Mouse (Mus musculus) forebrain, embryonic 14.5 days (tissue): ENCODE measurements around the gene Kdm6b. TPM values are rescaled to one million over a fixed set of nuclear protein-coding genes. Genes with fewer than 3 reads are reported as not detected.
"Not testable (repeated sequence)": the region's sequence is repeated elsewhere in the genome, so short reads cannot be mapped to it uniquely, and the experiment has no call there.

Experiments used
- ATAC-seq: fragments of 200-750 bp; cut with Nextera tagmentation; 2 replicates; pipeline ENCODE4 v1.8.0; 2017; ENCODE audit warnings: mild to moderate bottlenecking, moderate library complexity
- DNase-seq: peaks from one replicate; pipeline ENCODE4 v3.0.0-alpha.2; 2015; ENCODE audit warnings: low spot score
- H3K27ac ChIP-seq: fragments of 300-500 bp; sonication (generic); 2 replicates; pipeline ENCODE4 v1.5.1; 2014; ENCODE audit warnings: low read depth, mild to moderate bottlenecking, control low read depth, low read length, moderate library complexity
- H3K27me3 ChIP-seq: fragments of 300-500 bp; sonication (generic); replicated peaks from 2 replicates; pipeline ENCODE4 v1.6.1; 2014; ENCODE audit warnings: low read length, control low read depth, mixed read lengths; ENCODE audit not compliant: control insufficient read depth, insufficient read depth
- H3K36me3 ChIP-seq: fragments of 300-500 bp; sonication (generic); 2 replicates; pipeline ENCODE4 v1.6.1; 2014; ENCODE audit warnings: low read length, control low read depth; ENCODE audit not compliant: control insufficient read depth, insufficient read depth
- H3K4me1 ChIP-seq: fragments of 300-500 bp; sonication (generic); 2 replicates; pipeline ENCODE4 v1.6.1; 2014; ENCODE audit warnings: antibody characterized with exemption, low read length, control low read depth; ENCODE audit not compliant: control insufficient read depth, insufficient read depth
- H3K4me2 ChIP-seq: fragments of 300-500 bp; sonication (generic); 2 replicates; pipeline ENCODE4 v1.6.1; 2014; ENCODE audit warnings: mild to moderate bottlenecking, control low read depth, low read length
- H3K4me3 ChIP-seq: fragments of 300-500 bp; sonication (generic); 2 replicates; pipeline ENCODE4 v1.5.1; 2014; ENCODE audit warnings: low read depth, low read length, control low read depth
- H3K9ac ChIP-seq: fragments of 300-500 bp; sonication (generic); 2 replicates; pipeline ENCODE4 v1.6.1; 2014; ENCODE audit warnings: mild to moderate bottlenecking, low read length, control low read depth, moderate library complexity
- H3K9me3 ChIP-seq: fragments of 300-500 bp; sonication (generic); replicated peaks from 2 replicates; pipeline ENCODE4 v1.6.1; 2016; ENCODE audit warnings: low read length, control low read depth, mixed read lengths; ENCODE audit not compliant: control insufficient read depth
- WGBS: fragments of 180-500 bp; shearing (Covaris S2); extraction: QIAGEN DNeasy Blood & Tissue Kit; methylation state at CpG from one replicate; pipeline ENCODE4 v1.1.7; 2014; 5-methylcytosine and 5-hydroxymethylcytosine counted together
- polyA plus RNA-seq: library from polyadenylated mRNA; unstranded; fragments of >200 nt; fragmentation: Nextera tagmentation; extraction: Ambion mirVana; gene quantifications from 2 replicates; pipeline ENCODE4 v1.2.1, GENCODE M21; 2014

Kdm6b gene
- polyA plus RNA-seq, 1 experiment from 2014 or later, result 28.7 TPM

- H3K27ac ChIP-seq, result no peak overlapping the region
These were observed 15.9 kb downstream of the Kdm6b start for GRCm38 (mm10) chr11:69397581-69398057.

DNA sequence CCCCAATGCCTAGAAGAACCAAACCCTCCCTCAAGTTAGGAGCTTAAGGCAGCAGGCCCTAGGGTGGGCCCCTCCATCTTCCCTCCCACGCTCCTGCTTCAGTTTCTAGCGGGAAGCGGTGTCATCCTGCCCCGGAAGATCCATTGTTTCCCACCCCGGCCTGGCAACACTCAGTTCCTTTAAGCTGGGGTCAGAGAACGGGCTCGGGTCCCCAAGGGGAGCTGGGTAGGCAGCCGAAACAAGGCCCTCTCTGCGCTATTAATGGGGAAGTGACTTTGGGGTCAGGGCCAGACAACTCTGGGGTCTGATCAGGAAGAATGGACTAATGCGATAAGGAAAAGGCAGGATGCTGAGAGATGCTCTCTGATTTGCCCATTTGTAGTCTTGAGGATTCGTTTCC, 16.7 kb downstream of the Kdm6b start:
- Histone ChIP-seq H3K4me1 (peaks cover 11% of the 10 kb centered on the region), H3K36me3 (peaks cover 37% of the 10 kb centered on the region), H3K9me3 (no peaks in the 10 kb centered on the region), H3K4me2 (peak overlapping the region; percentile 57), H3K27me3 (0 out of 2 replicates have a peak, but pooled peaks cover 4% of the 10 kb centered on the region), H3K9ac (peak overlapping the region; percentile 73), H3K27ac (no peak overlapping the region), H3K4me3 (peak overlapping the region; percentile 55; the same call in 1 of the 2 replicates)
- WGBS, result 31% methylated on average over 11 of the region's 11 CpGs
- DNase-seq (no peak), ATAC-seq (no peak)

More at GRCm38 (mm10) chr11:69397581-69398057, 15.9 kb downstream of the Kdm6b start:
- WGBS, result 8% methylated on average over 24 of the region's 24 CpGs
- H3K27me3 ChIP-seq, result 0 out of 2 replicates have a peak, but pooled peaks cover 4% of the 10 kb centered on the region
- H3K4me2 ChIP-seq, result 0 out of 2 replicates have a peak overlapping the region, but pooled peaks have one; percentile 19
- peaks cover 45% of the 10 kb centered on the region for H3K36me3 ChIP-seq
- DNase-seq (no peak), ATAC-seq (no peak)
- H3K4me1 ChIP-seq, result peaks cover 11% of the 10 kb centered on the region
- peak overlapping the region; percentile 49 for H3K9ac ChIP-seq
- no peaks in the 10 kb centered on the region for H3K9me3 ChIP-seq
- H3K4me3 ChIP-seq, result 0 out of 2 replicates have a peak overlapping the region, but pooled peaks have one; percentile 15

- Histone ChIP-seq H3K4me2 (peak overlapping the region; percentile 73), H3K9ac (peak overlapping the region; percentile 73), H3K27me3 (0 out of 2 replicates have a peak, but pooled peaks cover 4% of the 10 kb centered on the region), H3K4me1 (peaks cover 11% of the 10 kb centered on the region), H3K36me3 (peaks cover 27% of the 10 kb centered on the region), H3K9me3 (no peaks in the 10 kb centered on the region), H3K27ac (peak overlapping the region; percentile 92), H3K4me3 (peak overlapping the region; percentile 55)
- ATAC-seq (peak; percentile 93), DNase-seq (peak; percentile 100)
- WGBS, result 1% methylated on average over 42 of the region's 48 CpGs
These were observed 17.7 kb downstream of the Kdm6b start for GRCm38 (mm10) chr11:69395634-69396373.

GRCm38 (mm10) chr11:69395235-69395633, 18.2 kb downstream of the Kdm6b start, which contains the start of the genes Naa38 and Cyb5d1:
TSS of gene Naa38 (plus strand) at chr11:69395487.
TSS of gene Cyb5d1 (minus strand) at chr11:69395631.
- Histone ChIP-seq H3K4me1 (peaks cover 11% of the 10 kb centered on the region), H3K36me3 (peaks cover 22% of the 10 kb centered on the region), H3K4me3 (peak within 1 kb of the TSS; percentile 55), H3K27ac (peak within 1 kb of the TSS; percentile 92), H3K9ac (peak within 1 kb of the TSS; percentile 73), H3K4me2 (peak within 1 kb of the TSS; percentile 73)
- H3K9me3 ChIP-seq, H3K27me3 ChIP-seq: not testable (repeated sequence)
- DNase-seq (peak; percentile 95), ATAC-seq (peak; percentile 81)
- under 1% methylated on average over 20 of the region's 24 CpGs for WGBS

DNA sequence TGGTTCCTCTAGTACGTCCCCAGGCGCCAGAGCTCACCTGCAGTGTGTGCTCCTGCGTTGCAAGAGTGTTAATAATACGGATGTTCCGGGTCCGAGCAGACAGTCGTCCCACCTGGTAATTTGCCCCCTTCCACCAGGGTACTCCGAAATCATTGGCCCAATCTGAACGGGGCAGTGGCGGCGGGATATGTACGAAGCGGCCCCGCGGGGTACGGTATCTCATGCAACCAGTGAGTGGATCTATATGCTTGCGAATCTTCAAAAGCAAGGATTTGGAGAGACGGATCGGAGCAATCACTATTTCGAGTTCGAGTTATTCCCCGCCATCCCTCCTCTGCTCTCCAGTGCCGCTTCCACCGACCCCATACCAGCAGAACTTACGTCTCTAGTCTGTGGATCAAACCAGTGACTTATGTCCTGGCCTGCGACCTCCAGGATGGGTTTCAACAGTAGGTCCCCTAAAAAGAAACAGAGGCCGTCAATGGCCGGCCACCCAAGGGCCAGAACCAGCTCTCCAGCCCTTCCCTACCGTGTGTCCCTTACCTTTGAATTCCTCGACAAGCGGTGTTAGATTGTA, 18.8 kb downstream of the Kdm6b start:
- H3K9ac ChIP-seq, result peak overlapping the region; percentile 73
- H3K36me3 ChIP-seq, result peaks cover 16% of the 10 kb centered on the region
- H3K9me3 ChIP-seq, DNase-seq, ATAC-seq, H3K27me3 ChIP-seq, H3K27ac ChIP-seq: not testable (repeated sequence)
- peaks cover 11% of the 10 kb centered on the region for H3K4me1 ChIP-seq
- H3K4me3 ChIP-seq, result peak overlapping the region; percentile 55
- 2% methylated on average over 31 of the region's 31 CpGs for WGBS
- H3K4me2 ChIP-seq, result peak overlapping the region; percentile 73

GRCm38 (mm10) chr11:69390400-69391034, 23.0 kb downstream of the Kdm6b start:
- no peak overlapping the region for H3K4me2 ChIP-seq
- peaks cover 3% of the 10 kb centered on the region for H3K4me1 ChIP-seq
- DNase-seq (peak; percentile 91), ATAC-seq (peak; percentile 41; the same call in 1 of the 2 replicates)
- no peak overlapping the region for H3K9ac ChIP-seq
- no peak overlapping the region for H3K4me3 ChIP-seq
- WGBS, result 46% methylated on average over 10 of the region's 10 CpGs
- no peaks in the 10 kb centered on the region for H3K9me3 ChIP-seq
- no peaks in the 10 kb centered on the region for H3K27me3 ChIP-seq
- H3K27ac ChIP-seq, result no peak overlapping the region
- no peaks in the 10 kb centered on the region for H3K36me3 ChIP-seq

GRCm38 (mm10) chr11:69389531-69390399, 23.7 kb downstream of the Kdm6b start:
- Histone ChIP-seq H3K4me1 (peaks cover 3% of the 10 kb centered on the region), H3K9me3 (no peaks in the 10 kb centered on the region), H3K4me3 (no peak overlapping the region), H3K4me2 (no peak overlapping the region), H3K27me3 (no peaks in the 10 kb centered on the region), H3K9ac (no peak overlapping the region), H3K27ac (no peak overlapping the region), H3K36me3 (no peaks in the 10 kb centered on the region)
- no peak for DNase-seq
- 64% methylated on average over 14 of the region's 14 CpGs for WGBS
- no peak for ATAC-seq

DNA sequence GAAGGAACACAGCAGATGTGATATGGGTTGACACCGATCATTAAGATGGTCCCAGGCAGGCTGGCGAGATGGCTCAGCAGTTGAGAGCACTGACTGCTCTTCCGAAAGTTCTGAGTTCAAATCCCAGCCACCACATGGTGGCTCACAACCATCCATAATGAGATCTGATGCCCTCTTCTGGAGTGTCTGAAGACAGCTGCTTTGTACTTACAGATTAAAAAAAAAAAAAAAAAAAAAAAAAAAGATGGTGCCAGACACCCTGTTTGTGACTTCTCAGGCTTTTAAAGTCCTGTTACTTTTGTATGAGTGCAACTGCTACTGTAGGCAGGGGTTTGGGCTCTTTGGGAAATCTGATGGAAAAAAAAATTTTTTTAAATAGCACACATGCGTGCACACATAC, 24.8 kb downstream of the Kdm6b start:
- Histone ChIP-seq H3K27ac (no peak overlapping the region), H3K36me3 (no peaks in the 10 kb centered on the region), H3K4me2 (no peak overlapping the region), H3K9me3 (no peaks in the 10 kb centered on the region), H3K27me3 (no peaks in the 10 kb centered on the region), H3K4me1 (no peaks in the 10 kb centered on the region), H3K9ac (no peak overlapping the region), H3K4me3 (no peak overlapping the region)
- ATAC-seq (no peak), DNase-seq (no peak)
- WGBS, result 96% methylated on average over 4 of the region's 4 CpGs
